Mouse (Mus musculus) forelimb bud, embryonic 11.5 days (tissue): ENCODE measurements at regions not wholly inside any gene's neighbourhood (a gene's known extent, or its start where the extent isn't known, plus 50 kb on each side); places are given as distances from the start of the nearest gene placed in this dataset.

Experiments
- DNase-seq: peaks from one replicate; pipeline ENCODE4 v3.0.0-alpha.2; 2012; ENCODE audit warnings: low read depth, low spot score

DNA sequence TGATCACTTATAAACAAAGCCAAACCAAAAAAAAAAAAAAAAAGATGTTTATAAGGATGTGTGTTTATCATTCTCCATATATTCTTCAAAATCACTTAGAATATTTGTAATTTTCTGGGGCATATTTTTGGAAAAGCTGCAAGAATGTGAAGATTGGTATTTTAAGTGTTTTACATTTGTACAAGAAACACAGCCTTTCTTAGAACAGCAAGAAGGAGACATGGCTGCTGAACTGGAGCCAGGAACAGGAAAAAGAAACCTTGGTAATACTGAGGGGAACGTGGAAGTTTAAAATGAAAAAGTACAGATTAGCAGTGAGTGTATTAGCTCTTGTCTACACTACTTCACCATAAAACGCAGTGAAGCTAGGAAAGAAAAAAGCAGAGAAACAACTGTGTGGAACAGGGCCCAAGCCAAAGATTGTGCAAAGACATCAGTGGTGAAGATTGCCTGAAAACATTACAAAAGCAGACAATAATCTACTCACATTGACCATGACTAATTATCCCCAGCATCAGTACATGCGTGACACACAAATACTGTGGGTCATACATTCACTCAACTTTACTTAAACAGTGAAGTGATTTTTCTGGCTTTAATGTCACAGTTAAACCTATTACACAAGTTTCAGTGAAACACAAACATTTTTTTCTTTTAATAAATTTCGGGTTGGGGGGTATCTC is 122.8 kb upstream of the Vegfc start:
- DNase-seq: no peak

DNA sequence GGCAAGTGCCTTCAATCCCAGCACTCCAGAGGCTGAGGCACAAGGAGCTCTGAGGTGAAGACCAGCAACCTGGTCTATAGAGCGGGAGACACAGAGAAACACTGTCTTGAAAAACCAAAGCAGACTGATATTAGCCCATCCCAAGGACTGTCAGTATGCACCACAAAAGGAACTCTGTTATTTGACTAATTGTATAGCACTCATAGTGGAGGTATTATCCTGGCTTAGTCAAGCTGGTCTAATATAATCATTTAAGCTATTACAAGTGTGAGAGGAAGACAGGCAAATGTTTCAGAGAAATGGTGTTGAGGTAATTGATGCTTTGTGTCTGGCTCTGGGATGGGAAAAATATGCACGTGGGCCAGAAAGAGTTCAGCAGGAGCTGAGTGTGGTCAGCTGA is 121.3 kb upstream of the Vegfc start:
- no peak for DNase-seq

DNA sequence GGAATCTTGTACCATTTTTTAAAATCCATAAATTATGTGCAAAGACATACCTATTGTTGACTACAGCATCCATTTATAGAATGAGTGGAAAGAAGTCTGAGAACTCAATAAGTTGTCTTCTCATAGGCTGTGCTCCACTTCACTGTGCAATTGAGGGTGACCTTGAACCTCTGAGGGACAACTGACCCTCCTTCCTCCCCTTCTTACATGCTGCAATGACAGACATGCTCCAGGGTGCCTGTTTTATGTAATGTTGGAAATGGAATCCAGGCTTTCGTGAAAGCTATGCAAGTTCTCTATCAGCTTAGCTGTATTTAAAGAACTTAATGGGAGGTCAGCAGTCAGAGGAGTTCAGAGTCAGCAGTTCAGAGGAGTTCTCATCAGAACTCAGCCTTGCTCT is 118.9 kb upstream of the Vegfc start:
- DNase-seq: no peak

DNA sequence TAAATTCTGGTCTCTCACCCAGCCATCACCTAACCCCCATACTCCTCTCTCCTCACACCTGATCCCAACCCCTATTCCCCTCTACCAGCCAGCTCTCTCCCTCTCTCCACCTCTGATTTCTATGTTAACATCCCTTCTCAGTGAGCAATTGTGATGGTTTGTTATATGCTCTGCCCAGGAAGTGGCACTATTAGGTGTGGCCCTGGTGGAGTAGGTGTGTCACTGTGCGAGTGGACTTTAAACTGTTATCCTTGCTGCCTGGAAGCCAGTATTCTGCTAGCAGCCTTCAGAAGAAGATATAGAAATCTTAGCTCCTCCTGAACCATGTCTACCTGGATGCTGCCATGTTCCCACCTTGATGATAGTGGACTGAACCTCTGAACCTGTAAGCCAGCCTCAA is 114.4 kb upstream of the Vegfc start:
- DNase-seq: no peak

DNA sequence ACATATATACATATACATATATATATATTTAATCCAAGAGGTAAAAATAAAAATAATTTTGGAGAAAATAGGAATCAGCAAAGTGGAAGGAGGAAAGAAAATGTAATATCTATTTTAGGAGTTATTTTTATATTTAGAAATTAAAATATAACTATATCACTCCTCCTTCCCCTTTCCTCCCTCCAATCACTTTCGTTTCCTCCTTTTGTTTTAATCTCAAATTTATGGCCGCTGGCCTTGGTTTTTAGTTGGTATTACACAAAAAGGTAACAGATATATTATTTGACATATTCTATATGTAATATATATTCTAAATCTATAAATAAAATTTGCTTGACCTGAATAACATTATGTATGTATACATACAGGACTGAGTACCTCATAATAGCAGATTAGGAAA is 93.1 kb upstream of the Vegfc start:
- no peak for DNase-seq

DNA sequence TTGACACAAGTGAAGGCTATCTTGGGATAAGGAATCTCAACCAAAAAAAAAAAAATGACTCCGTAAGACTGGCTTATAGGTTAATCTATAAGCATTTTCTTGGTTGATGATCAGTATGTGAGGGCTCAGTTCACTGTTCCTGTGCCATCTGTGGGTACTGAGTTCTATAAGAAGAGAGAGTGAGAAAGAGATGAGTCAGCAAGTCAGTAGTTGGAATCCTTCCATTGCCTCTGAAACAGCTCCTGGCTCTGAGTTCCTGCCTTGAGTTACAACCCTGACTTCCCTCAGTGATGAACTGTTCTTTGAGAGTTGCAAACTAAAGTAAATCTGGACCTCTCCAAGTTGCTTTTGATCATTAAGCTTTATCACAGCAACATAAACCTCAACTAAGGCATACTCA is 91.7 kb upstream of the Vegfc start:
- no peak for DNase-seq

DNA sequence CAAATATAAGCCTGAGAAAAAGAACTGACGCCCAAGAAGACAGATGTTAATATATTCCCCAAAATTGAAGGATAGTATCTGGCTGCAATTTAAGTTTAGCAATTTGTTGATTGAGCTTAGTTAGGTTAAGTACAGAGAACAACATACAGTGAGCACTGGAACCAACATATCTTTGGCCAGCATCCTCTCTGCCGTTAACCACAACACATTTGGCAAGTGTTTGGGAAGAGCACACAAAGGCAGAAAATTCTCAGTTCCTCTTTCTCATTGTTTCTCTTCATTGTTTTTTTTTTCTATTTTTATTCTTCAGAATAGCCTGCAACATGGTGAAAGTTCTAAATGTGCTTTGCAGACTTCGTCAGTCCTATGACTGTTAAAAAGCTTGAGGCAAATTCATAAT is 83.2 kb upstream of the Vegfc start:
- DNase-seq: no peak

DNA sequence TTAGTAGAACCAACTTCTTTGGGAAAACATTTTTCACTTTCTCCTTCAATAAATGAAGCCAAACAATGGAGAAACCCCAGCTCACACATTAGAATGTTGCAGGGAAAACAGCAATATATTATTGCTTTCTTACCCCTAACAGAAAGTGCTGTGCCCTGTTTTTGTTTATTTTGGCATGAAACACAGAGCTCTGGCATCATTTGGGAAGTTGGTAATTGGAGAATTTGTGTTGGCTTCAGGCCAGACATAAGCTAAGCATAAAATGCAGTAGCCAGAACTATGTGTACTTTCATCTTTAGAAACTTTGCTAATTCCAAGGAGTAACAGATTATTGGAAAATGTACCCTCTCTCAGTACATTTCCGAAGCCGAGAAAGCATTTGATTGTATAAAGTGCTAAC is 79.9 kb upstream of the Vegfc start:
- DNase-seq: peak; percentile 27

DNA sequence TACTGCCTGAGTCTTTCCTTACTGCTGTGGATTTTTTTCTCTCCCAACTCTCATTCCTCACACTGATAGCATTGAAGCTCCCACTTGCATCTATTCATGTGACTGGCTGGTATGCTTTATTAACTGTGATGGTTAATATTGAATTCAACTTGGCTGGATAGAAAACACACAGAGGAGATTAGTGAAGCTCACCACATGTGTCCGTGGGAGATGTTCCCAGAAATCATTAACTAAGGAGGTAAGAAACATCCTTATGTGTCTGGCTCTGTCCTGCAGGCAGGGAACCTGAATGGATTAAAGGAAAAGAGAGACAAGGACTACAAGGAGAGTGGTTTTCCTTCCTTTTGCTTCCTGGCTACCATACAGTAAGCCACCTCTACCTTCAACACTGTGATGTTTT is 74.5 kb upstream of the Vegfc start:
- DNase-seq: no peak

DNA sequence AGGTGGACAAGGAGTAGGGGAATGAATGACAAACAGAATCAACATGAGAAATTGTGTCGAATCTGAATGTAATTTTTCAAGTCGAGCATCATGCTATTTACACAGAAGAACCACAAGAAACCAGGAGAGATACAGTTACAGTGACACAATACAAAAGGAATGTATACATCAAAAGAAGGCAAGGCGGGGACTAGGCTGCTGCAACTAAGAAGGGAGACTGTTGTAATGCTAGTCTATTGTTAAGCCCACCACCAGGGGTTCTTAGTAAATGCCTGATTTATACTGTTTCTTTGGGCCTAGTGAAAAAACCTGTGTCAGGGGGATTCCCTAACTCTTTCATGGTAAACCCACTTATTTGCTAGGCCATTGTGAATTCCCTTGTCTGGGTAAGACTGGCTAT is 63.3 kb upstream of the Vegfc start:
- no peak for DNase-seq

DNA sequence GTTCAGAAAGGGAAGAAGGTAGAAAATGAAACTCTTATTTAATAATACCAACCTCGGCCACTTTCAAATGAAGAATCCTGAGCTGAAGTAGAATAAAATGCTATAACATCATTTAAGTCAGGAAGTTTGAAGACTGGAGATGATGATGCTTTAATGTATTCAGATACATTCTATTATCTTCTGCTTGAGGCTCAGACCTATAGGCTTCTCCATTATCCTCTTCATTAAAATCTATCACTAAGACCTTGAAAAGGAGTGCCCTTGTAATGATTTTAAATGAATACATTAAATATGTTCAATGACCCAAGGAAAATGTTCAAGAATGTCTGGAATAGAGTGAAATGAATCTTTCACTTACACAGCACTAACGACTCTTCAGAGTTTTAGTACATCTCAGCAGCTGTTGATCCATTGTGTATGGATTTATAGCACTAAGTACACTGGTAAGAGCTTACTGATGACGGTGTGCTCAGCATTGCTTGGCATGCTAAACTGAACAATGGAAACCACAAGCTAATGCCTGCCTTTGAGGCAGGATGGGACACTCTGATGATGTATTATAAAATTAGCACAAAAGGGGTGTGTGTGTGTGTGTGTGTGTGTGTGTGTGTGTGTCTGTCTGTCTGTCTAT is 58.8 kb upstream of the Vegfc start:
- no peak for DNase-seq
